Mouse (Mus musculus) heart, postnatal 4 days (tissue): Measurements from ENCODE around the gene Dkk2. TPM values are rescaled to one million over a fixed set of nuclear protein-coding genes. Genes with fewer than 3 reads are reported as not detected.

Experiments used
- DNase-seq: peaks from one replicate; pipeline ENCODE4 v3.0.0; 2021
- total RNA-seq, 2 experiments: library from RNA; stranded (reverse); gene quantifications; 2 replicates each; pipeline ENCODE4 v1.2.3; 2021

Gene Dkk2
- total RNA-seq, 2 experiments from 2014 or later, result 0.45 to 0.81 TPM

- DNase-seq, result no peak
Measured at GRCm38 (mm10) chr3:132125227-132125740, 40.2 kb downstream of the Dkk2 start.

GRCm38 (mm10) chr3:132129730-132130274, 44.7 kb downstream of the Dkk2 start:
- DNase-seq, result no peak

GRCm38 (mm10) chr3:132130781-132131180, 45.7 kb downstream of the Dkk2 start:
- DNase-seq, result no peak

GRCm38 (mm10) chr3:132131939-132132338, 46.8 kb downstream of the Dkk2 start:
- DNase-seq, result no peak

GRCm38 (mm10) chr3:132134502-132134901, 49.4 kb downstream of the Dkk2 start:
- no peak for DNase-seq

GRCm38 (mm10) chr3:132137802-132138378, 52.8 kb downstream of the Dkk2 start:
- DNase-seq, result no peak

GRCm38 (mm10) chr3:132141031-132141430, 55.9 kb downstream of the Dkk2 start:
- no peak for DNase-seq

- DNase-seq, result peak; percentile 5
Measured at GRCm38 (mm10) chr3:132149446-132150025, 64.4 kb downstream of the Dkk2 start.

GRCm38 (mm10) chr3:132158817-132159216, 73.7 kb downstream of the Dkk2 start:
- no peak for DNase-seq

- DNase-seq, result no peak
Measured at GRCm38 (mm10) chr3:132168911-132169310, 83.8 kb downstream of the Dkk2 start.

GRCm38 (mm10) chr3:132186888-132187552, 101.9 kb downstream of the Dkk2 start:
- no peak for DNase-seq

- DNase-seq, result no peak
Measured at GRCm38 (mm10) chr3:132201950-132202349, 116.9 kb downstream of the Dkk2 start.

GRCm38 (mm10) chr3:132202665-132203064, 117.6 kb downstream of the Dkk2 start:
- no peak for DNase-seq

GRCm38 (mm10) chr3:132207469-132207868, 122.4 kb downstream of the Dkk2 start:
- DNase-seq, result peak; percentile 55

- DNase-seq, result peak; percentile 5
Measured at GRCm38 (mm10) chr3:132211260-132211659, 126.2 kb downstream of the Dkk2 start.

- no peak for DNase-seq
Measured at GRCm38 (mm10) chr3:132219977-132220487, 134.9 kb downstream of the Dkk2 start.

- DNase-seq, result no peak
Measured at GRCm38 (mm10) chr3:132227622-132228021, 142.5 kb downstream of the Dkk2 start.
